Mouse (Mus musculus): ENCODE measurements at regions not wholly inside any gene's neighbourhood (a gene's known extent, or its start where the extent isn't known, plus 50 kb on each side); places are given as distances from the start of the nearest gene placed in this dataset.

DNA sequence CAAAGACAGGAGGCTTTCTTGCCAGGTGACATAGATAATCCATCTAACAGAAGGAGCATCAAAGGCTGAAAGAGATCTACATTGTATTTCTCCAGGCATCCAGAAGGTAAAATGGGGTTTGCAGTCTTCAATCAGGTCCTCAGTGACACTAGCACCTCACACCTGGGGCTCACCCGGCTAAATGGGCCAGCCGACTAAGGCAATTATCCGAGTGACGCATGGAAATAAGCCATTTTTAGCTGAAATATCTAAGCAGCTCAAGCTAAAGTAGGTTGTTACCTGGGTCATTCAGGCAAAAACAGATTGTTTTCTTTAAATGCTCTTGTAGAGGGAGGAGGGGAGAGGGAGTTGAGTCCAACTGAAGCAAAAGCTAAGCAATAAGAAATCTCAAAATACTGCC, 382.8 kb upstream of the Atp2b1 start:
- Histone ChIP-seq H3K4me1 (ENCODE audit: insufficient read depth) (no peaks in the 10 kb centered on the region), H3K4me3 (ENCODE audit: low read depth, low read length) (no peak overlapping the region), H3K9me3 (ENCODE audit: low read length) (no peaks in the 10 kb centered on the region), H3K27ac (ENCODE audit: low read depth, low read length) (no peak overlapping the region), H3K36me3 (ENCODE audit: insufficient read depth) (no peaks in the 10 kb centered on the region), H3K4me2 (ENCODE audit: low read depth) (no peak overlapping the region), H3K27me3 (ENCODE audit: insufficient read depth, low read length) (no peaks in the 10 kb centered on the region), H3K9ac (no peak overlapping the region)
- 88% methylated on average over 4 of the region's 4 CpGs for WGBS
- TF ChIP-seq CTCF (IDR thresholded peaks at IDR 0.05; ENCODE audit: low read depth) = no peak
- DNase-seq (no peak), ATAC-seq (no peak)

GRCm38 (mm10) chr10:98538706-98539105, 375.5 kb upstream of the Atp2b1 start:
- DNase-seq = no peak
- WGBS = 86% methylated on average over 1 of the region's 1 CpGs
- no peak overlapping the region for H3K9ac ChIP-seq

GRCm38 (mm10) chr10:98541062-98541461, 373.1 kb upstream of the Atp2b1 start:
- Histone ChIP-seq H3K9ac (no peak overlapping the region), H3K27me3 (ENCODE audit: insufficient read depth, low read length) (no peaks in the 10 kb centered on the region), H3K4me2 (ENCODE audit: low read depth) (no peak overlapping the region), H3K36me3 (ENCODE audit: insufficient read depth) (no peaks in the 10 kb centered on the region), H3K9me3 (ENCODE audit: low read length) (no peaks in the 10 kb centered on the region), H3K27ac (ENCODE audit: low read depth, low read length) (no peak overlapping the region), H3K4me1 (ENCODE audit: insufficient read depth) (no peaks in the 10 kb centered on the region), H3K4me3 (ENCODE audit: low read depth, low read length) (no peak overlapping the region)
- no peak for TF ChIP-seq CTCF (IDR thresholded peaks at IDR 0.05; ENCODE audit: low read depth)
- no peak for DNase-seq
- no peak for ATAC-seq

More at GRCm38 (mm10) chr10:98538706-98539105, 375.5 kb upstream of the Atp2b1 start:
- no peak for TF ChIP-seq CTCF (IDR thresholded peaks at IDR 0.05; ENCODE audit: low read depth)
- H3K36me3 ChIP-seq (ENCODE audit: insufficient read depth) = no peaks in the 10 kb centered on the region
- H3K4me3 ChIP-seq (ENCODE audit: low read depth, low read length) = no peak overlapping the region
- no peaks in the 10 kb centered on the region for H3K9me3 ChIP-seq (ENCODE audit: low read length)
- H3K27me3 ChIP-seq (ENCODE audit: insufficient read depth, low read length) = no peaks in the 10 kb centered on the region
- no peak overlapping the region for H3K4me2 ChIP-seq (ENCODE audit: low read depth)
- H3K4me1 ChIP-seq (ENCODE audit: insufficient read depth) = no peaks in the 10 kb centered on the region
- H3K27ac ChIP-seq (ENCODE audit: low read depth, low read length) = no peak overlapping the region
- ATAC-seq = no peak

DNA sequence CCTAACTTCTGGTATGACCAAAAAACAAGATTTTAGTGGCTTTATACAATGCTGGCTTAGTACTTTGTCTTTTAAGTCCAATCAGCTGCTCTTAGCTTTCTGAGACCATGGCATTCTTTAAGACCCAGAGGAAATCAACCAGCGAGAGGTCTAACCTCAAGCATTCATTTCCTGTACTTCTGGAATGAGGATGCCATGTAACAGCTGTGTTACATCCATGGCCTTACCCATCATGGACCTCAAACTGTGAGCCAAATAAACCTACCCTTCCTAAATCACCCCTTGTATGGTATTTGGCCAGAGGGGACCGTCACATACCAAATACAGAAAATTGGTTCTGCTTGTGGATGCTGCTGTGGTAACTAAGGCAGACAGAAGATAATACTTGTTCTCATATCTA, 372.1 kb upstream of the Atp2b1 start:
- Histone ChIP-seq H3K9ac (no peak overlapping the region), H3K27ac (ENCODE audit: low read depth, low read length) (no peak overlapping the region), H3K4me3 (ENCODE audit: low read depth, low read length) (no peak overlapping the region), H3K27me3 (ENCODE audit: insufficient read depth, low read length) (no peaks in the 10 kb centered on the region), H3K4me2 (ENCODE audit: low read depth) (no peak overlapping the region), H3K9me3 (ENCODE audit: low read length) (no peaks in the 10 kb centered on the region), H3K36me3 (ENCODE audit: insufficient read depth) (no peaks in the 10 kb centered on the region), H3K4me1 (ENCODE audit: insufficient read depth) (no peaks in the 10 kb centered on the region)
- ATAC-seq (no peak), DNase-seq (no peak)
- no peak for TF ChIP-seq CTCF (IDR thresholded peaks at IDR 0.05; ENCODE audit: low read depth)
- 99% methylated on average over 2 of the region's 2 CpGs for WGBS

DNA sequence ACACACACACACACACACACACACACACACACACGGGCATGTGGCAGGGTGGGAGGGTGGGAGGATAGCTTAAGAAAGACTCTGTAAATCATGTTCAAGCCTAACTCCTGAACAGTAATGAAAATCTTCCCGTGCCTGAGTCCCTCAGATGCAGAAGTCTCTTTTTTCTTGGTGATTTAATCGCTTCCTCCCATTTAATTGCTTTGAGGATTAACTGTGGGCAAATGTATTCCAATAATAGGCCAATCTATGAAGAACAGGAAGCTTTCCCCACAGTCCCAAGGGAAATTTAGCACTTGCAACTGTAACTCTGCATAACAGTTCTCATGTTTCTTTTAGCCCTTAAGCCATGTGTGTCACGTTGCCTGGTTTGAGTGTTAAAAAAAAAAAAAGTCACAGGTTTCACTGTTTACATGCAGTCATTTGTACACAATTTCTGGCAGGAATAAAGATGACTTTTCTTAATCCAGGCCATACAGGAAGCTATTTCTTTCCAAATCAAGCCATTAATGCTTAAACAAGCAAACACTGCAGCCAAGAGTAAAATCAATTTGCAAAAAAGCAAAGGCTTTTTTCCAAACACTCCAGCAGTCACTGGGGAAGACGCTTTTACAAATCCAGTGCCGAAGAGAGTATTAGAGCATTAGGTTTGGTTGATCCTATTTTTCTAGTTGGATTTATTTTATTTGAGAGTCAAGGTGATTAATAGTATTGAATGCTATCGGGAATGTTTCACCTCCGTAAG, 370.8 kb upstream of the Atp2b1 start:
- no peak for ATAC-seq
- no peak for TF ChIP-seq CTCF (IDR thresholded peaks at IDR 0.05; ENCODE audit: low read depth)
- Histone ChIP-seq H3K9ac (no peak overlapping the region), H3K4me3 (ENCODE audit: low read depth, low read length) (no peak overlapping the region), H3K27ac (ENCODE audit: low read depth, low read length) (no peak overlapping the region), H3K27me3 (ENCODE audit: insufficient read depth, low read length) (no peaks in the 10 kb centered on the region), H3K9me3 (ENCODE audit: low read length) (no peaks in the 10 kb centered on the region), H3K4me2 (ENCODE audit: low read depth) (no peak overlapping the region), H3K4me1 (ENCODE audit: insufficient read depth) (no peaks in the 10 kb centered on the region), H3K36me3 (ENCODE audit: insufficient read depth) (no peaks in the 10 kb centered on the region)
- DNase-seq = peak; percentile 9
- WGBS = 17% methylated on average over 8 of the region's 8 CpGs

- Histone ChIP-seq H3K9me3 (ENCODE audit: low read length) (no peaks in the 10 kb centered on the region), H3K36me3 (ENCODE audit: insufficient read depth) (no peaks in the 10 kb centered on the region), H3K9ac (no peak overlapping the region), H3K27me3 (ENCODE audit: insufficient read depth, low read length) (no peaks in the 10 kb centered on the region), H3K4me1 (ENCODE audit: insufficient read depth) (no peaks in the 10 kb centered on the region), H3K4me3 (ENCODE audit: low read depth, low read length) (no peak overlapping the region), H3K27ac (ENCODE audit: low read depth, low read length) (no peak overlapping the region), H3K4me2 (ENCODE audit: low read depth) (no peak overlapping the region)
- WGBS = 67% methylated on average over 5 of the region's 5 CpGs
- no peak for TF ChIP-seq CTCF (IDR thresholded peaks at IDR 0.05; ENCODE audit: low read depth)
- ATAC-seq = no peak
- DNase-seq = no peak
Observed at GRCm38 (mm10) chr10:98543998-98544349, 370.2 kb upstream of the Atp2b1 start.

DNA sequence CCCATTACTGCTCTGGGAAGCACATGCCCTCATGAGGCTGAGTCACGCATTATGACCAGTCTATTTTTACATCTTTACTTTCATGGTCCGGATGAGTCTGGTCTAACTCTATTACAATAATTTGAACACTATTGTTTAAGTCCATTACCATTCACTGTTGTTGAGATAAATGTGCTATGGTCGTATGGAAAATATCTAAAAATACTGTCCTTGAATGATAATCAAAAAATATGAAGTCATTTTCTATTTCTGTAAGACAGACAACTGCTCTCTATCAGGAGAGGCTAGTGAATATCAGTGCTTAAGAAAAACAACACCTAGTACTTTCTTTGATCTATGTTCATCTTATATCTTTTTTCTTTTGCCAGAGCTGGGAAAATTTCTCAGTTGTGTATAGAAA, 359.6 kb upstream of the Atp2b1 start:
- DNase-seq (no peak), ATAC-seq (no peak)
- no peak for TF ChIP-seq CTCF (IDR thresholded peaks at IDR 0.05; ENCODE audit: low read depth)
- no peaks in the 10 kb centered on the region for H3K4me1 ChIP-seq (ENCODE audit: insufficient read depth)
- 92% methylated on average over 3 of the region's 3 CpGs for WGBS
- no peak overlapping the region for H3K4me2 ChIP-seq (ENCODE audit: low read depth)
- H3K4me3 ChIP-seq (ENCODE audit: low read depth, low read length) = no peak overlapping the region
- no peaks in the 10 kb centered on the region for H3K36me3 ChIP-seq (ENCODE audit: insufficient read depth)
- H3K9me3 ChIP-seq (ENCODE audit: low read length) = no peaks in the 10 kb centered on the region
- no peak overlapping the region for H3K27ac ChIP-seq (ENCODE audit: low read depth, low read length)
- no peaks in the 10 kb centered on the region for H3K27me3 ChIP-seq (ENCODE audit: insufficient read depth, low read length)
- no peak overlapping the region for H3K9ac ChIP-seq

Data from forebrain, postnatal 0 days (tissue).